ENCODE assay signal across 25 mouse cellular contexts in the genomic region with DNA sequence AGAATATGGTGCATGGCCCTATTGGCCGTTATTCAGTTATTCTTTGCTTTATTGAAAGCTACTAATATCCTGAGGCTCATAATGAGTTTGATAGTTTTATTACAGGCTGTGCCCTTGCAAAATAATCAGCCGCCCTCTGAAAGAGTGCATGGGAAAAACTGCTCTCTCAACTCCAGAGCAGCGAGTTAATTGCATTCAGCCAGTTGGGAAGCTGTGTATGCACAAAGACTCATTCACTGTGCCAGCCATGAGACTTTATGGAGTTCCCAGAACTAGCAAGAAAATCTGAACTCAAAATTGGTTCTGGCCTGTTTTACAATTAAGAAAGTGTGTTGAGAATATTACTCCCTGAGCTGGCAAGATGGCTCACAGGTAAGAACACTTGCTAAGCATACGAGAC. TPM values are rescaled to one million over a fixed set of nuclear protein-coding genes. Genes with fewer than 3 reads are reported as not detected.
A peak's percentile ranks its signal among the peaks of the same experiment; 100 is the strongest.
DNase-seq lines count a peak whose midpoint lies in the region; ATAC-seq and TF ChIP-seq lines count a peak whose summit lies in the region.
"Had no signal": no experiment of that assay in that cellular context is flagged by ENCODE, and none has a peak within 500 bp of the region (broad histone marks: within the 10 kb centered on the region; RNA-seq: fewer than 3 reads in every experiment).

No protein-coding gene starts in this region.

- TF ChIP-seq CTCF in layer of hippocampus, adult 2 months (conservative IDR thresholded peaks at IDR 0.05): no peak
- no peak for TF ChIP-seq CTCF in brain, embryonic 14.5 days (IDR thresholded peaks at IDR 0.05; ENCODE audit: borderline replicate concordance, extremely low read depth, insufficient read depth, insufficient read length)

- no peak overlapping the region for H3K27ac ChIP-seq in forebrain, embryonic 11.5 days (ENCODE audit: low read depth, low read length)
- H3K27ac ChIP-seq in forebrain, embryonic 15.5 days (replicated peaks): no peak overlapping the region
- H3K27ac ChIP-seq in layer of hippocampus, adult 2 months: peak overlapping the region; percentile 80
- peak overlapping the region; percentile 48 for H3K27ac ChIP-seq in limb, embryonic 14.5 days (replicated peaks; ENCODE audit: low read depth, low read length)
- H3K27ac ChIP-seq: embryonic facial prominence, embryonic 12.5 days; heart, embryonic 15.5 days; hindbrain, embryonic 15.5 days; macrophage; stomach, postnatal 0 days had no signal

- TF ChIP-seq POLR2A in brain, embryonic 14.5 days (IDR thresholded peaks at IDR 0.05; ENCODE audit: borderline replicate concordance, extremely low read depth, insufficient read depth, insufficient read length, poor library complexity, severe bottlenecking): no peak
- TF ChIP-seq POLR2A in limb, embryonic 14.5 days (IDR thresholded peaks at IDR 0.05; ENCODE audit: borderline replicate concordance, extremely low read depth, insufficient read depth, insufficient read length): no peak

- ATAC-seq in forebrain, embryonic 11.5 days (replicated peaks; ENCODE audit: low FRiP score): peak; percentile 55; the same call in 1 of the 2 replicates
- ATAC-seq in forebrain, embryonic 15.5 days (replicated peaks): no peak
- no peak for ATAC-seq in limb, embryonic 14.5 days (ENCODE audit: low FRiP score, low read depth)
- ATAC-seq: CD4-positive, CD25-positive, alpha-beta regulatory T cell, adult 4 months; intestine, postnatal 0 days; lung, postnatal 0 days; midbrain, embryonic 16.5 days had no signal

- no peaks in the 10 kb centered on the region for H3K36me3 ChIP-seq in forebrain, embryonic 11.5 days (ENCODE audit: control insufficient read depth, insufficient read depth, low read length)
- no peaks in the 10 kb centered on the region for H3K36me3 ChIP-seq in forebrain, embryonic 15.5 days
- no peaks in the 10 kb centered on the region for H3K36me3 ChIP-seq in limb, embryonic 14.5 days (ENCODE audit: control insufficient read depth, insufficient read depth, low read length)
- H3K36me3 ChIP-seq: embryonic facial prominence, embryonic 12.5 days; heart, embryonic 15.5 days; hindbrain, embryonic 15.5 days had no signal

- 71% methylated on average over 4 of the region's 4 CpGs for WGBS in forebrain, embryonic 11.5 days
- WGBS in forebrain, embryonic 15.5 days: 30% methylated on average over 4 of the region's 4 CpGs
- WGBS in limb, embryonic 14.5 days: 33% methylated on average over 4 of the region's 4 CpGs

- H3K4me2 ChIP-seq in forebrain, embryonic 11.5 days (ENCODE audit: low read depth, low read length, severe bottlenecking): no peak overlapping the region
- H3K4me2 ChIP-seq in forebrain, embryonic 15.5 days (replicated peaks): no peak overlapping the region
- no peak overlapping the region for H3K4me2 ChIP-seq in limb, embryonic 14.5 days (replicated peaks; ENCODE audit: low read depth, low read length, severe bottlenecking)
- H3K4me2 ChIP-seq: embryonic facial prominence, embryonic 12.5 days; heart, embryonic 15.5 days; hindbrain, embryonic 15.5 days; kidney, embryonic 15.5 days had no signal

- no peak overlapping the region for H3K4me3 ChIP-seq in forebrain, embryonic 11.5 days (ENCODE audit: low read depth, low read length)
- no peak overlapping the region for H3K4me3 ChIP-seq in forebrain, embryonic 15.5 days
- no peak overlapping the region for H3K4me3 ChIP-seq in layer of hippocampus, adult 2 months
- H3K4me3 ChIP-seq in limb, embryonic 14.5 days (replicated peaks; ENCODE audit: low read length): no peak overlapping the region
- H3K4me3 ChIP-seq: embryonic facial prominence, embryonic 12.5 days; heart, embryonic 15.5 days; hindbrain, embryonic 15.5 days; kidney, embryonic 15.5 days had no signal

- H3K9ac ChIP-seq in forebrain, embryonic 11.5 days (ENCODE audit: low read length): no peak overlapping the region
- H3K9ac ChIP-seq in forebrain, embryonic 15.5 days (replicated peaks): no peak overlapping the region
- H3K9ac ChIP-seq in limb, embryonic 14.5 days (ENCODE audit: low read depth, low read length, severe bottlenecking): no peak overlapping the region
- H3K9ac ChIP-seq: embryonic facial prominence, embryonic 12.5 days; heart, embryonic 15.5 days; hindbrain, embryonic 15.5 days; kidney, embryonic 15.5 days had no signal

- H3K4me1 ChIP-seq in forebrain, embryonic 11.5 days (replicated peaks; ENCODE audit: control insufficient read depth, insufficient read depth, low read length): no peaks in the 10 kb centered on the region
- no peaks in the 10 kb centered on the region for H3K4me1 ChIP-seq in forebrain, embryonic 15.5 days
- peaks cover 10% of the 10 kb centered on the region; the same call in 1 of the 2 replicates for H3K4me1 ChIP-seq in limb, embryonic 14.5 days (ENCODE audit: control insufficient read depth, insufficient read depth, low read length)
- H3K4me1 ChIP-seq: embryonic facial prominence, embryonic 12.5 days; heart, embryonic 15.5 days; hindbrain, embryonic 15.5 days; kidney, embryonic 15.5 days had no signal

- H3K27me3 ChIP-seq in forebrain, embryonic 11.5 days (ENCODE audit: control insufficient read depth, insufficient read depth, low read length): no peaks in the 10 kb centered on the region
- no peaks in the 10 kb centered on the region for H3K27me3 ChIP-seq in forebrain, embryonic 15.5 days
- H3K27me3 ChIP-seq in limb, embryonic 14.5 days (ENCODE audit: control insufficient read depth, insufficient read depth, low read length): no peaks in the 10 kb centered on the region
- H3K27me3 ChIP-seq: embryonic facial prominence, embryonic 12.5 days; heart, embryonic 15.5 days; hindbrain, embryonic 15.5 days; kidney, embryonic 15.5 days had no signal

- DNase-seq in forebrain, embryonic 11.5 days (ENCODE audit: low spot score): no peak
- DNase-seq in layer of hippocampus, adult 2 months (ENCODE audit: low spot score in 2 of 2): no peak
- DNase-seq in layer of hippocampus, adult 8-10 months (ENCODE audit: low spot score in 2 of 2): no peak
- DNase-seq in brain, embryonic 14.5 days (ENCODE audit: low read depth): peak; percentile 59
- peak; percentile 19 for DNase-seq in limb, embryonic 14.5 days (ENCODE audit: low spot score)
- DNase-seq in cerebellum, adult 11-12 months: no peak
- DNase-seq in B cell, adult 2 months: no peak
- DNase-seq: adrenal gland, postnatal 36 days; cerebellum, adult 18-20 months; cerebellum, postnatal 14 days; heart, postnatal 36 days; kidney, postnatal 4 days; liver; right cerebral cortex, postnatal 14 days had no signal

- H3K9me3 ChIP-seq in forebrain, embryonic 11.5 days (ENCODE audit: control insufficient read depth, low read length): no peaks in the 10 kb centered on the region
- no peaks in the 10 kb centered on the region for H3K9me3 ChIP-seq in forebrain, embryonic 15.5 days
- no peaks in the 10 kb centered on the region for H3K9me3 ChIP-seq in limb, embryonic 14.5 days (ENCODE audit: control insufficient read depth, low read length)
- H3K9me3 ChIP-seq: embryonic facial prominence, embryonic 12.5 days; heart, embryonic 15.5 days; hindbrain, embryonic 15.5 days; kidney, embryonic 15.5 days had no signal

RNA-seq across cellular contexts. Expression of gene Mfap3l, which starts 12.5 kb away (rescaled TPM):
- polyA plus RNA-seq in forebrain, embryonic 11.5 days (2014; fragmentation: Nextera tagmentation; extraction: Ambion mirVana): 1.7 and 1.8 TPM in 2 replicates
- 1.1 and 1.3 TPM in 2 replicates for polyA plus RNA-seq in forebrain, embryonic 15.5 days (2015; fragmentation: Nextera tagmentation; extraction: Ambion mirVana)
- total RNA-seq in layer of hippocampus, adult 2 months (2021): 10 to 100 TPM; 44.7 to 48.7 TPM
- total RNA-seq in layer of hippocampus, adult 8-10 months (2022): 10 to 100 TPM; 46.1 to 72.6 (median 61.9) TPM
- polyA plus RNA-seq in brain, embryonic 14.5 days (2012; rRNA removed): 2.1 and 4.0 TPM in 2 replicates
- polyA plus RNA-seq in limb, embryonic 14.5 days (2012; rRNA removed): 2.3 and 4.0 TPM in 2 replicates
- polyA plus RNA-seq in limb, embryonic 14.5 days (2014; fragmentation: Nextera tagmentation; extraction: Ambion mirVana): 2.6 and 5.2 TPM in 2 replicates
- polyA plus RNA-seq: CD4-positive, CD25-positive, alpha-beta regulatory T cell, adult 4 months had no signal

Comparison
In these comparisons a context has a peak if more than half of its experiments do, and no peak if none do; other contexts are left out.
1. DNase-seq: peak in brain, embryonic 14.5 days (single experiment) and limb, embryonic 14.5 days (single experiment); none in forebrain, embryonic 11.5 days (single experiment), layer of hippocampus, adult 2 months (0 of 2), layer of hippocampus, adult 8-10 months (0 of 2), cerebellum, adult 11-12 months (single experiment) and B cell, adult 2 months (0 of 2).
2. H3K27ac ChIP-seq: peak in layer of hippocampus, adult 2 months (single experiment) and limb, embryonic 14.5 days (single experiment); none in forebrain, embryonic 11.5 days (single experiment) and forebrain, embryonic 15.5 days (single experiment).